Mouse (Mus musculus) kidney, postnatal 10 days (tissue): ENCODE data around the gene Fdps.

ENCODE experiments used
- DNase-seq: peaks from one replicate; pipeline ENCODE4 v3.0.0; 2021; ENCODE audit warnings: mixed read lengths

Fdps gene

DNA sequence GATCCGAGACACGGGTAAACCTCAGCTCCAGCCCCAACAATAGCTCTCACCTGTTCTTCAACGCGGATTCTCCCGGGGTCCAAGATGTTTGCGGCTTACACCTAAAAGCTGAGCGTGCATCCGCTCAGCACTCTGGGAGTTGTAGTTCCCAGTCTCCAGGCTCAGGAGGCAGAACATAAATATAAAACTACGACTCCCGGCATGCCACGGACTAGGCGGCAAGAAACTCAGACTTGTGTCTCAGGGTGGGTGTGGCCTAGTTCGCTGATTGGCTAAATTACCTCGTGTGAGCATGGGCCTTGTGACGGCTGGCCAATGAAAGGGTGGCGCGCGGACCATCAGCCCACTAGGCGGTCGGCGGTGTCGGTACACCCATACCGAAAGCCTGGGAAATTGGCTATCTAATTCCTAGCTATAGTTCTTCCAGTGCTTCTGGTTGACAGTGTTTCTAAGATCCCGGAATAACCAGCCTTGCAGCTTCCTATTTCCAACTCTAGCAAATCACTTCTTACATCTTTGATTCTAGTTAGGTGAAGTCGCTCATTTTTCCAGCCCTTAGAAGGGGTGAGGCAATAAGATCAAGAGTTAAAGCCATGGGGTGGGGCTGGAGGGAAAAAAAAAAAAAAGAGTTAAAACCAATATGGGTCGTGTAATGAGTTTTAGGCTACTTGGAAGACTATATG is at the start of gene Fdps:
Gene Fdps, minus strand, starts transcription at position 148 of the 683 bp plus-strand sequence.
- peak; percentile 97 for DNase-seq

DNA sequence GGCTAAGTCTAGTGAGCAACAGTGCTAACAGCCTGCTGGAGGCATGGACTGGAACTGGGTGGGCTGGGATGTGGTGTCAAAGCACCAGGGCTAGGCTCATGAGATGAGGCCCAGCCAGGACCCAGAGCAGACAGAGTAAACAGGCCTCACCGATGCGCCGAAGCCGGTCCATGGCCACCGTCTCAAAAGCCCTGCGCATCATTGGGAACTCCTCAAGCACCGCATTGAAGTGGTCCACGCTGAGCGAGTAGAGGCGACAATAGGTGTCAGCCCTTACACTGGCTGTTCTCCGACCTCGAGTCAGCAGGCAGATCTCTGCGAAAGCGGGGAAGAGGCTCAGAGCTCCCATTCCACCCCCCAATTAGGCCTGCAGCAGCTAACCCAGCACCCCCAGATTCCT is 46.8 kb upstream of the Fdps start:
- DNase-seq = no peak

DNA sequence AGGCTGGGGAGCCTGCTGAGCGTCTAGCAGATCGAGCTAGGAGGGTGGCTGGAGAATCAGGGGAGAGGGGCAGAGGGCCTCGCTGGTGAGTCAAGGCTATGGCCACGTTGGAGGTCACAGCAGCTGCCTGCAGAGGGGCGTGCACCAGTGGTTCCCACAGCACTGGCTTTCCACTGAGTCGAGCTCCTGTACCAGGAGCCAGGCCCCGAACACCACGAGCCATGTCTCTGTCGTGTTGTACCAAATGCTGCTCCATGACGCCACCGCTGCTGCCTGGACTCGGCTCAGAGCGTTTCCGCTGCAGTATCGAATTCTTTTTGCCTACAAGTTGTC is 46.2 kb upstream of the Fdps start:
- DNase-seq = no peak

DNA sequence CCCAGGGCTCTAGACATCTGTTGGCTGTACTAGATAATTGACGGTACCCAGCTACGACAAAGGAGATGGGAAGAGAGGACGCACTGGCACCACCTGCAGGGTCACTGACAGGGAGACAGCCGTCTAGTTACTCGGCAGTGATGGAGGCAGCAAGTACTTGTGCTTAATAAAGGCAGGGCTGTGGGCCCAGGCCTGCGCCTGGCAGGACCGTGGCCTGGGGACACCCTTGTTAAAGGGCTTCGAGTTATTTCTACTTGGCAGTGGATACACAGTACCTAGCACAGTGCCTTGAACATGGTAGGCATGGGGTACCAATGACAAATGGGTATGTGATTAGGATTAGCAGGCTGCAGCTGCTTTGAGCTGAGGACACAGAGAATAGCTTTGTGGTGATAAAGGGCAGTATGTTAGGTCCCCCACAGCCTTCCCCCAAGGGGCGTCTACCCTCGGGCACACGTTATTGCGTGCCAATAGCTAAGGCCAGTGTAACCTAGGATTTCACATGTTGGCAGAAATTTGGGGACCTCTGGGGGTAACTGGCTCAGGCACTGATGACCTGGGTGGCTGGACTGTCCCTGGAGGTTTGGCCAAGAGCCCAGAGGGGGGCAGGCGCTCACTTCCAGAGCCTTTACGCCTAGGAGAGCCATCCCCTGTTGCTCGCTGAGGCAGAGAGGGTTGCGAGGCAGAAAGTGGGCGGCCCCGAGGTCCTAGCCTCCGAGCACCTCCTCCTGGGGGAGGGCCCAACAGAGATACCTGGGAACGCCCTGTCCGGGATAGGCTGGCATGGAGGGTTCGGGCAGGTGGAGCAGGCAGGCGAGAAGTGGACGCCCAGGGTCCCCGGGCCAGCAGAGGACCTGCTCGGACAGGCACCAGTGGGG is 45.6 kb upstream of the Fdps start:
- peak; percentile 72 for DNase-seq

DNA sequence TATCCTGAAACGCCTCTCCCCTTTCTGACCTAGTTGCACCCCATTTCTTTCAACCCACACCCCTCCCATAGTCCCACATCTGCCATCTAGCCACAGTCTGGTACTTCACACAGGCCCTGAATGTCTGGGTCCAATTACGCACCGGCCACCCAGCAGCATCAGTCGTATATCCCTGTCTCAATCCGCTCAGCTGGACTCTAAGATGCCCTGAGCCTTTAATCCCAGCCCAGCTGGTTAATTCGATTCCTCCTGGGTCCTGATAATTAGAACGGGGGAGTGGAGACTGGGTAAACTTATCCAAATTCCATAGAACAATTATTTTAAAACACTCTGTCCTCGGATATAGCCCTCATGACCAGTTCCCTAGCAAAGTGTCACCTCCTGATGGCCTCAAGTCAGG is 43.8 kb upstream of the Fdps start:
- no peak for DNase-seq

DNA sequence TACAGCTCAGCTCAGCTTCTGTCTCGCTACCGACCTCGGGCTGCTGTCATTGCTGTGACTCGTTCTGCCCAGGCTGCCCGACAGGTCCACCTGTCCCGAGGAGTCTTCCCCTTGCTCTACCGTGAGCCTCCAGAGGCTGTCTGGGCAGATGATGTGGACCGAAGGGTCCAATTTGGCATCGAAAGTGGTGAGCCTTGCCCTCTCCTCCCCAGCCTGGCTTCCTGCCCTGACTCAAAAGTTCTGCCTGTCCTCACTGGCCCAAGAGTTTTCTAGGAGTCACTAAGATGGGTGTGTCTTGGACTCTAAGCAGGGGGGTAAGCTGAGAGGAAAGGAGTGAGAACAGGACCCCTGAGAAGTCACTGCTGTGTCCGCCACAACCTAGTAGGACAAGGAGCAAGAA is 43.1 kb upstream of the Fdps start:
- DNase-seq = no peak

DNA sequence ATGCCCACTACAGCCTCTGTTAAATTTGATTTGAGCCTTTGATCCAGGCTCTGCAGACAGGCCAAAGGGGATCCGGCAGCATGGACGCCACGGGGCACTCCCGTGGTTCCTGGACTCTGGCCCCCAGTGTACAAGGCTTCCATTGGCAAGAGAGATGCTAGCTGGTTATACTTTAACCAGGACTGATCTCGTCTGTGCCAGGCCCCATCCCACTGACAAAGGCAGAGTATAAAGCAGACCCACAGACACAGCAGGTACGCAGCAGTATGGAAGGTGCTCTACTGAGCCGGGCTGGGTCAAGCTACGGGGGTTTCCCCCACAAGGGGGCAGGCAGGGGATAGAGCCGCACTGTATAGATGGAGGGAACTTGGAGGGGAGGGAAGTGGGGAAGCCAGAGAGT is 34.6 kb upstream of the Fdps start:
- DNase-seq = peak; percentile 79

DNA sequence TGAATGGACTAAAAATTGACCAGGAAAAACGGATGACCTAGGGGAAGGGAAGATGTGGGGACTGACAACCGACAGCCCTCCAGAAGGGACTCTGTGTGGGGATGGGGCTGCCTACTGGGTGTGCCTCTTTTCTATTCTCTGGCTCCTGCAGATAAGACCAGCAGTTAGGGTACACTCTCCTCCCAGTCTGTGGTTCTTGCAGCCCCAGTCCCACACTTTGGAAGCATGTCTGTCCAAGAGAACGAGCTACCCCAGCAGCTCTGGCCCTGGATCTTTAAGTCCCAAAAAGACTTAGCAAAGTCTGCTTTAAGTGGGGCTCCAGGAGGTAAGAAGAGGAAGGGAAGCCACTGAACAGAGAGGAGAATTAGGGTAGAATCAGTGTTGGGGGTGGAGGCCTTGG is 34.2 kb upstream of the Fdps start, which contains the start of gene Pklr:
Gene Pklr, plus strand, starts transcription at position 185 of the 400 bp plus-strand sequence.
- no peak for DNase-seq

DNA sequence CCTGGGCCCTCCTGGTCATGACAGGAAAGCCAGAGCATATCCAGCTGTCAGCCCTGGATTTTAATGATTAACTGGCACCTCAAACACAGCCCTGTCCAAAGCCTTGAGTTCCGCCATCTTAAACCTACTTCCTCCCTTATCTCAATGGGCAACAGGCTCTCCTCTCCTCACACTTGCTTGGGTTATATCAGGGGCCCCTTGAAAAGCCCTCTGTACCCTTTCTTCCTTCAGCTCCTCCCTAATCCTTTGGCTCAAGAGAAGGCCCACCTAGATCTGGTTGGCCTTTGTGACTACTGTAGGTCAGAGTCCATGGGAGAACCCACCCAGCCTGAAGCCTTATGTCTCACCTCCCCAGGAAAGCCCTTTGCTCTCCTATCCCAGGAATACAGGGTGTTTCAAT is 32.0 kb upstream of the Fdps start:
- DNase-seq = no peak

DNA sequence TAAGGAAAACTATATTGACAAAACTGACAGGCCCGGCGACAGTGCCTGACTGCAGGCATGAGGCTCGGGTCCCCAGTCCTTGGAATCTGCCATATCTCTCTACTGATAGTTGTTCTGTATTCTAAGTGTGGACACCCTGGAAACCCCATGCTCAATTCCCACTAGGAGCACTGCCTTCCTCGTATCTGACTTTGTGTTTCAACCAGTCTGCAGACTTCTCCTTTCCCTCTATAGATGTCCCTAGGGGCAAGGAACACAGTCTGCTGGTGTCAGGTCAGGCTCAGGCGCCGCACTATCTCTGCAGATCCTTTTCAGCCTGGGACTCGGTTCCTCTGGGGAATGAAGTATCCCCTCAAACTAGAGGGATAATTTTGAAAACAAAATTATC is 31.3 kb upstream of the Fdps start:
- DNase-seq = no peak

DNA sequence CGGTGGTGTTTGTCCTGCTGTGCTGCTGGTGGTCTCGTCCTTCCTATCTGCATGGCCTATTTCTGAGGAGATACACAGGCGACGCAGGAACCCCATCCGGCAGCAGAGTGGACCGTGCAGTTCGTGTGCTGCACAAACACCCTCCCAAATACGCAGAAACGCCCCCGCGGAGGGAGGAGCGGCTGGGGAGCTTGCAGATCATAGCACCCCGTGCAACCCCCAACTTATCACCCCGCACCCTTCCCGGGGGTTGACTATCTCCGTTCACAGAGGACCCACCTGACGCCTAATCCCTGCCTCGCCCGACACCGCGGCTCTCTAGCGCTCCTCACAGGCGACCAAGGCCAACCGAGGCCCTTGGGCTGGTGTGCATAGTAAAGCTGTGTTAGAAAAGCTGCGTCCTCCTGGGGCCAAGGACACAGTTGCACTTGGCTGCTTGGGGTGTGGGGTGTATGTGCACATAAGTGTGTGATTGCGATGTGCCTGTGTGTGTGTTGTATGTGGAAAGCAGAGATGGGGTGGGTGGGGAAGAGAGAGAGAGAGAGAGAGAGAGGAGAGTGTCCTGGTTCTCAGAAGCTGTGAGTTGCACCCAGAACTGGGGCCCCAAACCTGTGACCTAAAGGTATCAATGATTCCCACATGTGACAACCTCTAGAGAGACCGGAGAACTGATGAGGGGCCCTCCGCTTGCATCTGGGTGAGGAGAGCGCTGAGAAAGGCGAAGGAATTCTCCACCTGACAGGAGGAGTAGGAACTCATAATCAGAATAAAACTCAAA is 30.7 kb upstream of the Fdps start:
- DNase-seq = peak; percentile 55

DNA sequence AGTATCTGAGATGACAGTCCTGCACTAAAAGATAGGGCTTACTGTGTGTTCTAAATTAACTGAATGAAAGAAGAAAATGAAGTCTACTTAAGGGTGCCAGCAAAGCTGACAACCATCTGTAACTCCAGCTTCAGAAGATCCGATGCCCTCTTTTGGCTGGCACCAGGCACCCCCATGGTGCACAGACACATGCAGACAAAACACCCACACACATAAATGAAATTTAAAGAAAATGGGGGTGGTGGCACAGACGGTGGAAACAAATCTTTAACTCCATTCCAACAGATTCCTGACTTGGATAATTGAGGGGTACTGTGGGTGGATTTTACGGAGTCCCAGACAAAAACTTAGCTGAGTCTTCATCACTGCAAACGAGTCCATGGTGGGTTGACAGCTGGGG is 30.1 kb upstream of the Fdps start:
- no peak for DNase-seq

DNA sequence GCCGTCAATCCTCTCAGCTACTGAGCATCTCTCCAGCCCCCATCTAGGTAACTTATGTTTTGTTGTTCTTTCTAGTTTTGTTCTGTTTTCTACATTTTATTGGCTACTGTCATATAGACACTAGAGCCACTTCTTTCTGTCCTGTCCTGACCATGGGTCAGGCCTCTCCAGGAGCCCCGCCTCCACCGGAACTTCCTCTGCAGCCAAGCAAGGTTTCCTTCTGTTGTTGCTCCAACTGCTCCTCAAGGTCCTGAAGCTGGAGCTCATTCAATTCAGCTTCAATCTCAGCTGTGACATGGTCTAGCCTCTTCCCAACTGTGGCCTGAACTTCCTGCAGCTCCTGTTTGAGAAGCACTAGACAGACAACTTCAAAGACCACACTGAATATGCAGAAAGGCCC is 28.1 kb upstream of the Fdps start:
- DNase-seq = no peak

DNA sequence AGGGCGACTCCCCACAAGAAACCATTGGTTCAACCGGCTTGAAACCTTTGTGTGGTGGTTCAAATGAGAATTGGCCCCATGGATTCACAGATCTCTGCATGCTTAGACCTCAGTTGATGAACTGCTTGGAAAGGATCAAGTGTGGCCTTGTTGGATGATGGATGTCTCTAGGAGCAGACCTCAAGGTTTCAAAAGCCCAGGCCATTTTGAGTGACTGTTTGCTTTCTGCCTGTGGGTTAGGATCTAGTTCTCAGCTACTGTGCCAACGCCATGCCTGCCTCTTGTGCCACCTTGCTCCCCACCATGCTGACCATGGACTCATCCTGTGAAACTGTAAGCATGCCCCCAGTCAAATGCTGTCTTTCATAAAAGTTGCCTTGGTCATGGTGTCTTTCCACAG is 24.2 kb upstream of the Fdps start:
- DNase-seq = no peak

DNA sequence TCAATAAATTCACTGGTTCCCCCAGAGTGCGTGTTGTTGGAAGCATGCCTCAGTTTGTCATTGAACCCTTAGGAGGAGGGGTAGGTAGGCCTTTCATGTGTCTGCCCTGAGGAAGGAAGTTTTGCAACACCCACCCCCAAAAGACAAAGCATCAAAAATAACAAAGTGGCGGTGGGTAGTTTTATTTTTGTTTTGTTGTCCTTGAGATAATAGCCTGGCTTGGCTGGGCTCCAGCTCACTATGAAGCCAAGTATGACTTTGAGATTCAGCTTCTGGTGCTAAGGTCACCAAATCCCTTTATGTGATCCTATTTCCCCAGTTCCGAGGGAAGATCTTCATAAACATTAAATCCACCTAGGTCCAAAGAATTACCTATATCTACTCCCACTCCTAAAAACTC is 22.5 kb upstream of the Fdps start:
- peak; percentile 59 for DNase-seq

DNA sequence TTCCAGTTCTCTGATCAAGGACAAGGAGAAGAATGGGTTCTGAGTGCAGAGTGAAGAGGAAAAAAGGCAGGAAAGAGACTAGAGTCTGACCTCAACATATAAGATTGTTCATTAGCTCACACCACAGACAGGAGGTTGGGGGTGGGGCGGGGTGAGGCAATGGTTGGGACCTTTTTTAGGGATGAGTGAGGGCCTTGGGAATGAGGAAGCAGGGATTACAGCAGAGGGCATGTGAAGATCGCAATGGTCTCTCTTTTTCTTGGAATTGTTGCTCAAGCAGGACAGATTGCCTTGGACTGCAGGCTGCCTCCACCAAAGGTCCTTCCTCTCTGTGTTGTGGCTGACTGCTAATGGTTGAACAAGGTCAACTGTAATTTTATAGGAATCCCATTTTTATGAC is 21.6 kb upstream of the Fdps start:
- DNase-seq = no peak

DNA sequence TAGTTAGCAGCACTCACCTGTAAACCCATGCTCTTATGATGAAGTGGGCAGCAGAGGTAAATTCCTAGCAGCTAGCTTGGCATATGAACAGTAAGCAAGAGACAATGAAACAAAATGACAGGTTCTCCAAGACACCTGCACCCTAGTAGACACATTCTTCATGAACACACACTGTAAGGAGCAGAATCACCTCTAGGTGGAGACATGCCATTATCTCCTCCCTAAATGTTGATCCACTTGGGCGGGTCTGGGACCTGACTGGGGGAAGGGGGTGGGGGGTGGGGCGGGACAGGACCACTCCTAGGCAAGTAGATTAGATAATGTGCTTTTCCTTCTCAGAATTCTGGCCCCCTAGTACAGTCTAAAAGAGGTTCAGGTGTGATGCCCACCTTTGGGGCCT is 13.8 kb upstream of the Fdps start:
- DNase-seq = peak; percentile 33

DNA sequence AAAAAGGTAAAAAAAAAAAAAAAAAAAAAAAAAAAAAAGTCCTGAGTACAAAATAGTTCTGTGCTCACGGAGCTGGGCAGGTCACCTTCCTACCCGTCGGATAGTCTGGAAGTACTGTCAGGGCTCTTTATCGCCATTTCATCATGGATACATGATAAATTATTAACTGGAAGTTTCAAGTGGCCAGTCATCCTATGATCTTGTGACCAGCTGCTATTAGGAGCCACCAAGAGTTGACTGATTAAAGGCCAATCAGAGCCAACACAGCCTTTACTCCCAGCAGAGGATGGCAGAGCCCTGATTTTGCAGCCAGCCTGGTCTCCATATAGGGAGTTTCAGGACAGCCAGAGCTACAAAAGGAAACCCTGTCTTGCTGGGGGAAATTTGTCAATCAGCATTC is 11.3 kb upstream of the Fdps start:
- no peak for DNase-seq

DNA sequence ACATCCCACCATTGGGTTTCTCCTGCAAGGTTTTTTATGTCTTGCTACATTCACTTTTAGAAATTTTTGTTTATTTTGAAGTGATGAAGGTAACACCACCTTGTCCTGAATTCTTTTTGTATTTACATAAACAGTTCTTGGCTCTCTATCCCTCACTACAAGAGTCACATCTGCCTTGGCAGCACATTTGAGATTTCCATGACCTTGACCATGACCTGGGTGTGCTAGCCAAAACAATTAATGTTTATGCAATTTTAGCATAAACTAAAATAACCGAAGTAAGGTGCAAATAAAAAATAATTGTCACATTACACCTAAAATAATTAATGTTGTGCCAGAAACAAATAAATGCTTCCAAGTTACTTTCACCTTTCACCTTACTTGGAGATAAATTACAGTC is 6.4 kb upstream of the Fdps start:
- DNase-seq = no peak

DNA sequence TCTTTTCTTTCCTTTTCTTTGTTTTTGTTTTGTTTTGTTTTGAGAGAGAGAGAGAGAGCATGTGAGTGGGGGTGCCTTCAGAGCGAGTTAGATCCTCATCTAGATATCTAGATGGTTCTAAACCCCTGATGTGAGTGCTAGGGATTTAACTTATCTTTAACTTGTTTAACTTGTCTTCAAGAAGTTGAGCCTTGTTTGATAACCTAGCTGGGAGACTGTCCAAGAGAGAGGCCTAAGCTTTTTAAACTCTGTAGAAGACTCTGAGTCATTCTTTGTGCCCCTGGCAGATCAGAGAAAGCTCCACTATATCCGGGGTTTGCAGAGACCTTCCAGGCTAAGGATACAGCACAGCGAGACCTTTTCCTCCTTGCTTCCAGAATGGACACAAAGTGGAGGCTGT is 5.8 kb upstream of the Fdps start:
- no peak for DNase-seq

DNA sequence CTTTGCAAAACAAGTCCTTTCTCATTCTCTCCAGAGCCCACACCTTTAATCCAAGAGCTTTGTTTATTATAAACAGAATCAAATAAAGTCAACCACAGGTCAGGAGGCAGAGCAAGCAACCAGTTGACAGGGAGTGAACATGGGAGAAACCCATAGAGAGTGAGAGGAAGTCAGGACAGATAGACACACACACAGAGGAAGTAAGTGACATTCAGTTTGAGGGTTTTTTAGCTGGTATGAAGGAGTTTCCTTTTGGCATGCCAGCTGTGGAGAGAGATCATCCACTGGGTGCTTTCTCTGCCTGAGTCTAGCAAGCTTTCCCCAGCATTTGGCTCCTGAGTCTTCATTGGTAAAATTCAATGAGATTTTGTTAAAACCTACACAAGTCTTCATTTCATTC is 5.1 kb upstream of the Fdps start:
- DNase-seq = no peak

DNA sequence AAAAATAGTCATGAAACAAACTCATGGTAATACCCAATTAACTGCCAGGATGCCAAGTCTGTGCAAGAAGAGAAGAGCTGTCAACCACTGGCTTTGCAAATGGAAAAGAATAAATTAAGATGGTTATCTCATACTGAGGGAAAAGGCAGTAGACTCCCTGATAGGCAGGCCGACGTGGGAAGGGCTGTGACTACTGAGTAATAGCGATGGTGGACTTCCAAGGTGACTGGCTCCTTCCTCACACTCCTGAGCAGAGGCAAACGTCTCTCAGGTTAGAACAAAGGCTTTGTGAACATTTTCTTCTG is 1.5 kb upstream of the Fdps start:
- DNase-seq = no peak

DNA sequence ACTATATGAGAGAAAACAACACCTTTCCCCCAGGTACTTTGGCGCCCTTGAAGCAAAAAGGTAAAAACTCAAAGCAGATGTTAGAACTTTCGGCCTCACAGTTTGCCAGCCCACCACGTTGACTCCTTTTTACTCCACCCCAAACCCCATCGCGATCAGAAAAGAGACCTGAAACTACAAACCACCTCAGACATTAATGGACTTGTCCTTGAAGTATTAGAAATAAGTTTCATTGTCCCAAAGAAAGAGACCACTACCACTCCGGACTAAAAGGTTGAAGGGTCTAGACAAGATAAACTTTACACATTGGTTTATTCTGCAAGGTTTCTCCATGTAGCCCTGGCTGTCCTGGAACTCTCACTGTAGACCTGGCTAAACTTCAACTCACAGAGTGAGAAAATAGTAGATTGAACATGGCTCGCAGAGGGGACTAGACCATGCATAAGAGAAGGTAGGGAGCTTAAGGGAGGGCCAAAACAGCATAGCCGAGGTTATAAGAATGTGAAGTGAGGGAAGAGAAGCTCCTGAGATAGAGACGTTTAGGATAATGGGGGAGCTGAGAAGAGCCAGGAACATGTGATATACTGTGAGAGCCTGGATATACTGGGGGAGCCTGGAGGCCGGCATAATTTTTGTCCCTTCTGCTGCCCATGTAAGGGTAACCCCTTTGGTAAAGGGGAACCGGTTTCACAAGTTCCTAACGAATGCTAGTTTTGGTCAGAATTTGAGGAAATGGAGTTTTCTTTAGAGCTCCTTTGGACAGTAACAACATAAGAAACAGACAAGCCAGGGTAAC is 934 bp upstream of the Fdps start:
- no peak for DNase-seq
